Mouse (Mus musculus): ENCODE measurements at regions not wholly inside any gene's neighbourhood (a gene's known extent, or its start where the extent isn't known, plus 50 kb on each side); places are given as distances from the start of the nearest gene placed in this dataset.
"Not testable (repeated sequence)": the region's sequence is repeated elsewhere in the genome, so short reads cannot be mapped to it uniquely, and the experiment has no call there.

DNA sequence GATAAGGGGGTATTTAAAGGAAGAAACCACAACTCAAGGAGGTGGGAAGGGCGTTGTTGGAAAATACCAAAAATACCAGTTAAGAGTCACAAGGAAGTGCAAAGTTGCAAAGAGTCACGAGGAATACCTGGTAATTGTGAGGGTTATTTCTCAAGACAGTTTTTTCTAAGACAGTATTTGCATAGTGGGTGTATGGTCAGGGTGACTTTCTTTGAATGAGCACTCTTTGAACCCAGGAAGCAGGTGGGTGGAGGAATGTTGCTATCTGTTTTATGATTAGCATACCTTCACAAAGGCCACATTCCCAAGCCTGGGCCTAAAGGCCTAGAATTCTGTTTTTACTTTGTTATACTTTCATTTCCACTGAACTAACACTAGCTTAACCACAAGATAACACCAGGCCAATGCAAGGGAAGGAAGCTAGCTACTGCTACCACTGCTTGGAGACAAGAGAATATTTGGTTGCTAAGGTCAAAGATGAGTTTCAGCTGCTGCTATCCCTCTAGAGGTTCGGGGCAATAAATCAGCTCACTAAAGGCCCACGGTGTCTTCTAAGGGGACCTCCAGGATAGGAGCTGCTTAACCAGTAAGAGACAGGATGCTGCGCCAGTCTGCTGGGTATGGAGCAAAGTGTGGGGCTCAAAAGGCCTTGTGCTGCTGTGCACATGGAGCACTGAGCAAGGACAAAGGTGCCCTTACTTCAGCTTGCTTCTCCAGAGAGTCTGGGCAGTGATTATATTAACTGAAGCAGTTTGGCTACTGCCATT, 133.6 kb downstream of the Ptpn20 start:
- H3K4me2 ChIP-seq (ENCODE audit: low read depth, low read length); H3K36me3 ChIP-seq (ENCODE audit: control insufficient read depth, insufficient read depth, low read length); H3K4me1 ChIP-seq (ENCODE audit: control insufficient read depth, insufficient read depth, low read length); H3K9ac ChIP-seq (ENCODE audit: low read length); H3K4me3 ChIP-seq (replicated peaks; ENCODE audit: low read length); ATAC-seq (ENCODE audit: insufficient read depth, low FRiP score); H3K27me3 ChIP-seq (ENCODE audit: control insufficient read depth, insufficient read depth, low read length); H3K9me3 ChIP-seq (replicated peaks; ENCODE audit: control insufficient read depth, low read length); H3K27ac ChIP-seq (ENCODE audit: low read length): not testable (repeated sequence)
- 65% methylated on average over 5 of the region's 5 CpGs for WGBS

DNA sequence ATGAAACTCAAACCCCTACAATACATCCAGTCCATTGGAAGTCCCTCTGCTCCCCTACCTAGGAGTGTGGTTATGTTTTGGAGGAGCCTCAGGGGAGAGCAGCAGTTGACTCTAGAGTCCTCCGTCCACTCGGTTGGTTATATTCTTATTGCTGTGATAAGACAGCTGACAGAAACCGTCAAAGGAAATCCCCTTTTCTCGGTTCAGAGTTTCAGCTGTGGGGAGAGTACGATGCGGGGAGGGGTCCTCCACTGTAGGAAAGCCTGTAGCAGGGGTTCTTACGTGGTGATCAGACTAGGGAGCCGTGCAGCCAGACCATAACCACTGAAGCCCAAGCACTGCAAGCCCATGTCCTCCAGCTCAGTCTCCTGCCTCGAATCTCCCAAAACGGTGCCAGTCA, 137.5 kb downstream of the Ptpn20 start:
- H3K9me3 ChIP-seq (replicated peaks; ENCODE audit: control insufficient read depth, low read length): no peaks in the 10 kb centered on the region
- no peaks in the 10 kb centered on the region for H3K36me3 ChIP-seq (ENCODE audit: control insufficient read depth, insufficient read depth, low read length)
- H3K4me2 ChIP-seq (ENCODE audit: low read depth, low read length): no peak overlapping the region
- no peak overlapping the region for H3K27ac ChIP-seq (ENCODE audit: low read length)
- H3K4me1 ChIP-seq (ENCODE audit: control insufficient read depth, insufficient read depth, low read length): no peaks in the 10 kb centered on the region
- H3K4me3 ChIP-seq (replicated peaks; ENCODE audit: low read length): no peak overlapping the region
- ATAC-seq (ENCODE audit: insufficient read depth, low FRiP score): no peak
- H3K9ac ChIP-seq (ENCODE audit: low read length): no peak overlapping the region
- no peaks in the 10 kb centered on the region for H3K27me3 ChIP-seq (ENCODE audit: control insufficient read depth, insufficient read depth, low read length)
- WGBS: 88% methylated on average over 10 of the region's 10 CpGs

DNA sequence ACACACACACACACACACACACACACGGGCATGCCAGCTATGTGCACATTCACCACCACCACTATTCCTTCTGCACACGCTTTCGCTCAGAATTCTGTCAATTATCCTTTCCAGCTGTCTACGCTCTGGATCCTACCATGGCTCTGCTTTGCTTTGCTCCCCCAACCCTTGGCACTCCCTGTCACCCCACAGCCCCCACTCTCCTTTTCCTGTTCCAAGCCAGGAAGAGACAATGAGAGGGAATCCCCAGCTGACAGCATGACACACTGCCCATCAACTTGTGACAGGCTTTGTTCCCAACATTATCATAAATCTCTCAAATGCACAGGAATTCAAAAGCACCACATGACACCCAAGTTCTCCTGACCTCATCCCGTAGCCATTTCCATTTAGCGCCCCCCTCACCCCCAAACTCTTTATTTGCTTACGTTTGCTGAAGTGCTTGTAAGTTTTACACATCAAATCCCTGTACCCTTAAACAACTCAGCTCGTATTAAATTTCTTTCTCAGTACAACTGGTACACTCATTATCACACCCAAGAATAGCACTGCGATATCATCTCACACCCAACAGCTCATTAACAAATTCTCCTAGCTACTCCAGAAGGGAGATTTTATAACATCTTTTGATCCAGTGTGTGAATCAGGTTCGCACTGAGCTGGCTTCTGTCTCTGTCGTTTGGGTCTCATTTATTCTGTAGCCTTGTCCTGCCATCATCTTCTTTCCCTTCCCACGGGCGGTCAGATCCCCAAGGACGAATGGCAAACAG, 140.3 kb downstream of the Ptpn20 start:
- no peaks in the 10 kb centered on the region for H3K4me1 ChIP-seq (ENCODE audit: control insufficient read depth, insufficient read depth, low read length)

GRCm38 (mm10) chr14:33732698-33733097, 143.7 kb downstream of the Ptpn20 start:
- Histone ChIP-seq H3K4me1 (ENCODE audit: control insufficient read depth, insufficient read depth, low read length) (no peaks in the 10 kb centered on the region), H3K4me3 (replicated peaks; ENCODE audit: low read length) (no peak overlapping the region), H3K36me3 (ENCODE audit: control insufficient read depth, insufficient read depth, low read length) (no peaks in the 10 kb centered on the region), H3K9me3 (replicated peaks; ENCODE audit: control insufficient read depth, low read length) (no peaks in the 10 kb centered on the region), H3K4me2 (ENCODE audit: low read depth, low read length) (no peak overlapping the region), H3K27me3 (ENCODE audit: control insufficient read depth, insufficient read depth, low read length) (no peaks in the 10 kb centered on the region), H3K9ac (ENCODE audit: low read length) (no peak overlapping the region), H3K27ac (ENCODE audit: low read length) (no peak overlapping the region)
- 65% methylated on average over 5 of the region's 5 CpGs for WGBS
- ATAC-seq (ENCODE audit: insufficient read depth, low FRiP score): no peak

More for the DNA sequence above, 140.3 kb downstream of the Ptpn20 start:
- Histone ChIP-seq H3K27ac (ENCODE audit: low read length) (no peak overlapping the region), H3K36me3 (ENCODE audit: control insufficient read depth, insufficient read depth, low read length) (no peaks in the 10 kb centered on the region), H3K9ac (ENCODE audit: low read length) (no peak overlapping the region), H3K27me3 (ENCODE audit: control insufficient read depth, insufficient read depth, low read length) (no peaks in the 10 kb centered on the region), H3K4me3 (replicated peaks; ENCODE audit: low read length) (no peak overlapping the region), H3K9me3 (replicated peaks; ENCODE audit: control insufficient read depth, low read length) (no peaks in the 10 kb centered on the region), H3K4me2 (ENCODE audit: low read depth, low read length) (no peak overlapping the region)
- ATAC-seq (ENCODE audit: insufficient read depth, low FRiP score): no peak
- WGBS: 72% methylated on average over 14 of the region's 14 CpGs

DNA sequence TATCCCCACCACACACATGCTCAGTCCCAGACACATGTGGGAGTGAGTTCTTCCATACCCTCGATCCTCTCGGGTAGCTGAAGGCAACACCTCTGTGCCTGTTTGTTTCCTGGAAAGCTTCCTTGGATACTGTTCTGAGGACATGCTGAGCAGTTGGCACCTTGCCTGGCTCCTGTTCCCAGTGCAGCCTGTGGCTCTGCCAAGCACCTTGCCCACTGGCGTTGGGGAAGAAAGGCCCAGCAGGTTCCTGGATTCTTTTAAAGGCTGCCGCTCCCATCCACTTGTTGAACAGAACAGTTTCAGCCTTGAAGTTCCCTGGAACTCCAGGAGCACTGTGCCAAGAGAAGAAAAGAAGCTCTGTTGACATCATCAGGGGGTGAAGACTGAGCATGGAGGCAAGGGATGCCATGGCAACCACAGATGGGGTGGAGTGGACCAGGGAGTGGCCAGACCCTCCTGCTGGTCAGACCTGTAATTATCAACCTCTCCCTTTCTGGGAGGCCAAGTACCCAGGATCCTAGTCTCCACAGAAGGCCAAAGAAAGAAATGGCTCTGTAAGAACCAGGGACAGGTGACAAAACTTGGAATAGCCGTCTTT, 145.5 kb downstream of the Ptpn20 start:
- Histone ChIP-seq H3K4me3 (replicated peaks; ENCODE audit: low read length) (no peak overlapping the region), H3K4me1 (ENCODE audit: control insufficient read depth, insufficient read depth, low read length) (no peaks in the 10 kb centered on the region), H3K4me2 (ENCODE audit: low read depth, low read length) (no peak overlapping the region), H3K27me3 (ENCODE audit: control insufficient read depth, insufficient read depth, low read length) (no peaks in the 10 kb centered on the region), H3K27ac (ENCODE audit: low read length) (no peak overlapping the region), H3K9ac (ENCODE audit: low read length) (no peak overlapping the region), H3K36me3 (ENCODE audit: control insufficient read depth, insufficient read depth, low read length) (no peaks in the 10 kb centered on the region), H3K9me3 (replicated peaks; ENCODE audit: control insufficient read depth, low read length) (no peaks in the 10 kb centered on the region)
- 79% methylated on average over 5 of the region's 5 CpGs for WGBS
- no peak for ATAC-seq (ENCODE audit: insufficient read depth, low FRiP score)

DNA sequence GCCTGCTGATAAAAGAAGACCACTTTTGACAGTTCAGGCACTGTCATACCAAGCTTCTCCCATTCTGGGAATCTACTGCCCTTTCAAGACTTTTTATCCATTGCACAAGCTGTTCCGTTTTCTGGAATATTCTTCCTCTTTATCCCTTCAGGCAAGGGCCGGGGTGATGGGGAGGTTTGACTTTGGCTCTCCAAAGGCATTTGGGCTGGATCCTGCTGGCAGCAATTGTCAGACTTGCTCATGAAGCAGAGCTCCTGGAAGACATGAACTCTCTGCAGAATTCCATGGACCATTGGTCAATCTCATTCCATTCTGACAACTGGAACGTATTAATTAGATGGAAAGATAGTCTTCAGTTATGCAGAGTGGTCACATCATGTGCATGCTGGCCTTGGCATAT, 146.6 kb downstream of the Ptpn20 start:
- Histone ChIP-seq H3K36me3 (ENCODE audit: control insufficient read depth, insufficient read depth, low read length) (no peaks in the 10 kb centered on the region), H3K4me3 (replicated peaks; ENCODE audit: low read length) (no peak overlapping the region), H3K27me3 (ENCODE audit: control insufficient read depth, insufficient read depth, low read length) (no peaks in the 10 kb centered on the region), H3K27ac (ENCODE audit: low read length) (no peak overlapping the region), H3K4me2 (ENCODE audit: low read depth, low read length) (no peak overlapping the region), H3K4me1 (ENCODE audit: control insufficient read depth, insufficient read depth, low read length) (no peaks in the 10 kb centered on the region), H3K9ac (ENCODE audit: low read length) (no peak overlapping the region), H3K9me3 (replicated peaks; ENCODE audit: control insufficient read depth, low read length) (no peaks in the 10 kb centered on the region)
- WGBS: 84% methylated on average over 3 of the region's 3 CpGs
- ATAC-seq (ENCODE audit: insufficient read depth, low FRiP score): no peak

DNA sequence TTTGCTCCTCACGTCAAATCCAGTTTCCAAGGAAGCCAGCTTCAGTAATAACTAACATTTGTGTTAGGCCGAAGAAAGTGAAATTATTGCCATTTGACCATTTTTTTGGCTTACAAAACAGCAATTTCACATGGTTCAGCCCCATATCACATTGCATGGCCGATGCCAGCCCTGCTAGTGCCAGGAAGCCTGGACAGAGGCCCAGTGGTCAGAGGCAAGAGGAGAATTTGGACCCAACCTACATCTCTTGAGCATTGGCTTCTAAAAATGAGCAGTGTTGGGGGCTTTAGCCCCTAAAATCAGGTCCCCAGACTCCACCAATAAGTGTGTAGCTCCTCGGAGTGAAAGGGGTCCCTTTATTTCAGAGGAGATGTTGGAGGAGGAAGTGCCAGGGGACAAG, 157.2 kb downstream of the Ptpn20 start:
- H3K4me3 ChIP-seq (replicated peaks; ENCODE audit: low read length): no peak overlapping the region
- no peaks in the 10 kb centered on the region for H3K9me3 ChIP-seq (replicated peaks; ENCODE audit: control insufficient read depth, low read length)
- H3K4me2 ChIP-seq (ENCODE audit: low read depth, low read length): no peak overlapping the region
- H3K27me3 ChIP-seq (ENCODE audit: control insufficient read depth, insufficient read depth, low read length): no peaks in the 10 kb centered on the region
- H3K27ac ChIP-seq (ENCODE audit: low read length): no peak overlapping the region
- 81% methylated on average over 4 of the region's 4 CpGs for WGBS
- ATAC-seq (ENCODE audit: insufficient read depth, low FRiP score): no peak
- H3K9ac ChIP-seq (ENCODE audit: low read length): no peak overlapping the region
- no peaks in the 10 kb centered on the region for H3K4me1 ChIP-seq (ENCODE audit: control insufficient read depth, insufficient read depth, low read length)
- no peaks in the 10 kb centered on the region for H3K36me3 ChIP-seq (ENCODE audit: control insufficient read depth, insufficient read depth, low read length)

- Histone ChIP-seq H3K4me3 (replicated peaks; ENCODE audit: low read length) (no peak overlapping the region), H3K27ac (ENCODE audit: low read length) (no peak overlapping the region), H3K4me2 (ENCODE audit: low read depth, low read length) (no peak overlapping the region), H3K4me1 (ENCODE audit: control insufficient read depth, insufficient read depth, low read length) (no peaks in the 10 kb centered on the region), H3K27me3 (ENCODE audit: control insufficient read depth, insufficient read depth, low read length) (no peaks in the 10 kb centered on the region), H3K9me3 (replicated peaks; ENCODE audit: control insufficient read depth, low read length) (no peaks in the 10 kb centered on the region), H3K9ac (ENCODE audit: low read length) (no peak overlapping the region), H3K36me3 (ENCODE audit: control insufficient read depth, insufficient read depth, low read length) (no peaks in the 10 kb centered on the region)
- WGBS: 61% methylated on average over 7 of the region's 7 CpGs
- ATAC-seq (ENCODE audit: insufficient read depth, low FRiP score): no peak
Observed at GRCm38 (mm10) chr14:33759656-33760055, 163.7 kb upstream of the Gdf10 start.

DNA sequence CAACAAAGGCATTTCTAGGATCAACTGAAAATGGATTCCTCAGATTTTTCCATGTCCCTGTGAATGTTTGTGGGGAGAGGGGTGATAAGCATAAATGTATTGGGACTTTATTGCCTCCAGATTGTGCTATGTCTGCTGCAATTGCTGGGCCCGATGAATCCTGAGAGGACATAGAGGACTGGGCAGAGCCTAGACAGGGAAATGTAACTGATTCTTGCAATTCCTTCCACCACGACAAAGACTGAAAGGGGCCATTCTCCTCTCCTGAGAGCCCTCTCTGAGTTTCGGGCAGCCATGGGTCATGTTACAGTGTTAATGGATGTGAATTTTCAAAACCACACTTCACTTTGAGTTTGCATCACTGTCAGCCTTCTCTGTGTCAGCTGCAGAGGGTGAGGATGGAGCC, 159.7 kb upstream of the Gdf10 start:
- Histone ChIP-seq H3K9ac (ENCODE audit: low read length) (no peak overlapping the region), H3K4me1 (ENCODE audit: control insufficient read depth, insufficient read depth, low read length) (no peaks in the 10 kb centered on the region), H3K27me3 (ENCODE audit: control insufficient read depth, insufficient read depth, low read length) (no peaks in the 10 kb centered on the region), H3K9me3 (replicated peaks; ENCODE audit: control insufficient read depth, low read length) (no peaks in the 10 kb centered on the region), H3K36me3 (ENCODE audit: control insufficient read depth, insufficient read depth, low read length) (no peaks in the 10 kb centered on the region), H3K4me2 (ENCODE audit: low read depth, low read length) (no peak overlapping the region), H3K4me3 (replicated peaks; ENCODE audit: low read length) (no peak overlapping the region), H3K27ac (ENCODE audit: low read length) (no peak overlapping the region)
- 68% methylated on average over 3 of the region's 3 CpGs for WGBS
- ATAC-seq (ENCODE audit: insufficient read depth, low FRiP score): no peak
